Mouse (Mus musculus) brain, embryonic 14.5 days (tissue): Measurements from ENCODE around the gene Pla2g4e.

Experiments
- CTCF ChIP-seq: fragments of 200-500 bp; IDR thresholded peaks from 2 replicates; pipeline ENCODE4 v1.5.1; 2012; ENCODE audit warnings: inconsistent platforms, mild to moderate bottlenecking, moderate library complexity, borderline replicate concordance; ENCODE audit not compliant: insufficient read depth, insufficient read length; ENCODE audit errors: extremely low read depth
- POLR2A ChIP-seq: fragments of 200-500 bp; IDR thresholded peaks from 2 replicates; pipeline ENCODE4 v1.6.1; 2012; ENCODE audit warnings: mild to moderate bottlenecking, inconsistent platforms, borderline replicate concordance; ENCODE audit not compliant: poor library complexity, insufficient read depth, insufficient read length, severe bottlenecking; ENCODE audit errors: extremely low read depth

DNA sequence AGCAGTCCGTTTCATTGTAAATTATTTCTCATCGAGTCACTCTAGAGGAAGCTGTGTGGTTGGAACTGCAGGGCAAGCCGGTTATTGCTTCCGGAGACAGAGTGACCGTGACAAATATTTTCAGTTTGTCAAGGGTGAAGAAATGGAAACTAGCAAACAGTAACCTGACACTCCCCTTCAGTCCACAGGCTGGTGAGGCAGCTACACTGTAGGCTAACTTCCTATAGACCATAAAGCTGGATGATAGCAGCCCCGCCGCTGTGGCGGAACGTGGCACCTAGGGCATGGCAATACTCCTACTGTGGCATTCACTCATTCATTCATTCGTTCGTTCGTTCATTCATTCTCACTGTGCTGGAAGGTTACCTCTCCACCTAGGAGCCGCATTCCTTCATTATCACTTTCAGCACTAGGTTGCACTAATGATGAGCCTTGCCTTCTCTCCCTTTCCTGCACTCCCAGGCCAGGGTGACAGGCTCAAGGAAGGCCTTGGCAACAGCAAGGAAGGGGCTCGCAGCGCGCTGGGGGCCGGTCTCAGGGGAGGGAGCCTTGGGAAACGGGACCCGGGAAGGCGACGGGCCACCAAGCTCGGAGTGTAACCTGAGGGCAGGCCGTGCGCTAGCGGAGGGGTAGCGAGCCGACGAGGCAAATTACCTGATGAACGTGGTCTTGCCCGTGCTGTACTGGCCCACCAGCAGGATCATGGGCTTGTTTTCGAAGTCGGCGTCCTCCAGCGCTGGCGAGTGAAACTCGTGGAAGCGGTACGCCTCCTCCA, 91.4 kb downstream of the Pla2g4e start:
- TF ChIP-seq POLR2A: no peak
- no peak for TF ChIP-seq CTCF
